Comparison of ENCODE assay signal across 31 mouse cellular contexts in genomic region chr11:88993186-88993585, GRCm38 (mm10). TPM values are rescaled to one million over a fixed set of nuclear protein-coding genes. Genes with fewer than 3 reads are reported as not detected.
"Had no signal": no experiment of that assay in that cellular context is flagged by ENCODE, and none has a peak within 500 bp of the region (broad histone marks: within the 10 kb centered on the region; RNA-seq: fewer than 3 reads in every experiment).

No protein-coding gene starts in this region.

- DNase-seq: cerebellum, adult 8-10 months; cerebellum, adult 9-10 months had no signal

- H3K9me3 ChIP-seq: embryonic facial prominence, embryonic 10.5 days; embryonic facial prominence, embryonic 12.5 days; embryonic facial prominence, embryonic 13.5 days; embryonic facial prominence, embryonic 15.5 days; forebrain, embryonic 10.5 days; forebrain, embryonic 12.5 days; forebrain, embryonic 13.5 days; forebrain, embryonic 15.5 days had no signal

- H3K27ac ChIP-seq: embryonic facial prominence, embryonic 10.5 days; embryonic facial prominence, embryonic 12.5 days; embryonic facial prominence, embryonic 13.5 days; embryonic facial prominence, embryonic 15.5 days; forebrain, embryonic 10.5 days; forebrain, embryonic 12.5 days; forebrain, embryonic 13.5 days; forebrain, embryonic 15.5 days had no signal

- H3K4me1 ChIP-seq: embryonic facial prominence, embryonic 10.5 days; embryonic facial prominence, embryonic 12.5 days; forebrain, embryonic 12.5 days; forebrain, embryonic 13.5 days; forebrain, embryonic 15.5 days had no signal

- H3K4me2 ChIP-seq: embryonic facial prominence, embryonic 12.5 days; embryonic facial prominence, embryonic 13.5 days; embryonic facial prominence, embryonic 15.5 days; forebrain, embryonic 12.5 days; forebrain, embryonic 13.5 days; forebrain, embryonic 15.5 days had no signal

- H3K4me3 ChIP-seq: embryonic facial prominence, embryonic 10.5 days; embryonic facial prominence, embryonic 12.5 days; embryonic facial prominence, embryonic 13.5 days; embryonic facial prominence, embryonic 15.5 days; erythroblast, embryonic 14.5 days; forebrain, embryonic 10.5 days; forebrain, embryonic 12.5 days; forebrain, embryonic 13.5 days; forebrain, embryonic 15.5 days; gastrocnemius, adult 2 months; heart, adult 2 months had no signal

- H3K9ac ChIP-seq: embryonic facial prominence, embryonic 12.5 days; embryonic facial prominence, embryonic 13.5 days; embryonic facial prominence, embryonic 15.5 days; forebrain, embryonic 12.5 days; forebrain, embryonic 13.5 days; forebrain, embryonic 15.5 days; forebrain, postnatal 0 days had no signal

- H3K27me3 ChIP-seq: embryonic facial prominence, embryonic 12.5 days; embryonic facial prominence, embryonic 15.5 days; forebrain, embryonic 13.5 days; forebrain, embryonic 15.5 days had no signal

- ATAC-seq: forebrain, embryonic 13.5 days; forebrain, embryonic 14.5 days; forebrain, embryonic 15.5 days; forebrain, embryonic 16.5 days; forebrain, postnatal 0 days had no signal

RNA-seq across cellular contexts. Expression of gene Elobl, which starts 26.5 kb away (rescaled TPM):
- total RNA-seq: common myeloid progenitor, adult 5-6 weeks; forebrain, postnatal 0 days; gastrocnemius, adult 18-20 months; gastrocnemius, adult 2 months; gastrocnemius, adult 8-10 months; gastrocnemius, postnatal 10 days; gastrocnemius, postnatal 14 days; gastrocnemius, postnatal 25 days; gastrocnemius, postnatal 36 days; gastrocnemius, postnatal 4 days; granulocyte monocyte progenitor cell, adult 5-6 weeks; heart, adult 18-20 months; heart, adult 2 months had no signal
- polyA plus RNA-seq: cerebellum, adult 2 months; cortical plate, adult 2 months; embryonic facial prominence, embryonic 10.5 days; embryonic facial prominence, embryonic 11.5 days; embryonic facial prominence, embryonic 12.5 days; embryonic facial prominence, embryonic 13.5 days; embryonic facial prominence, embryonic 14.5 days; embryonic facial prominence, embryonic 15.5 days; erythroblast, embryonic 14.5 days; forebrain, embryonic 10.5 days; forebrain, embryonic 11.5 days; forebrain, embryonic 12.5 days; forebrain, embryonic 13.5 days; forebrain, embryonic 14.5 days; forebrain, embryonic 15.5 days; forebrain, embryonic 16.5 days; forebrain, postnatal 0 days; heart, adult 2 months had no signal
